ENCODE assay signal across 8 mouse cellular contexts in genomic region chr2:132030418-132031363, GRCm38 (mm10). TPM values are rescaled to one million over a fixed set of nuclear protein-coding genes. Genes with fewer than 3 reads are reported as not detected.
DNase-seq lines count a peak whose midpoint lies in the region; ATAC-seq and TF ChIP-seq lines count a peak whose summit lies in the region.

No protein-coding gene starts in this region.

- no peak for TF ChIP-seq POLR2A in bone marrow macrophage, adult 2 months (IDR thresholded peaks at IDR 0.05; ENCODE audit: borderline replicate concordance, low read depth, low read length)

- intact Hi-C loops in gastrocnemius, postnatal 14 days (cut with DNase I; ENCODE audit: low total_unique reads), result no loop called here

- ATAC-seq in kidney, embryonic 14.5 days (ENCODE audit: low FRiP score, low TSS enrichment), result no peak
- ATAC-seq in midbrain, embryonic 16.5 days, result no peak; the same call in 1 of the 2 replicates
- ATAC-seq in CD4-positive, CD25-positive, alpha-beta regulatory T cell, adult 4 months, result no peak

- H3K9ac ChIP-seq in kidney, embryonic 14.5 days (ENCODE audit: low read depth, low read length), result peak overlapping the region; percentile 51; the same call in 1 of the 2 replicates
- peak overlapping the region; percentile 79 for H3K9ac ChIP-seq in midbrain, embryonic 16.5 days (ENCODE audit: low read depth, low read length)

- no peak for TF ChIP-seq CTCF in bone marrow macrophage, adult 2 months (IDR thresholded peaks at IDR 0.05; ENCODE audit: low read depth, low read length)

- peaks cover 28% of the 10 kb centered on the region for H3K27me3 ChIP-seq in kidney, embryonic 14.5 days (ENCODE audit: control insufficient read depth, insufficient read depth, low read length)
- no peaks in the 10 kb centered on the region for H3K27me3 ChIP-seq in midbrain, embryonic 16.5 days (ENCODE audit: control insufficient read depth, insufficient read depth, low read depth, low read length)

- H3K4me2 ChIP-seq in kidney, embryonic 14.5 days (replicated peaks; ENCODE audit: low read depth, low read length), result peak overlapping the region; percentile 96
- peak overlapping the region; percentile 87 for H3K4me2 ChIP-seq in midbrain, embryonic 16.5 days (ENCODE audit: low read length)

- WGBS in kidney, embryonic 14.5 days, result 16% methylated on average over 23 of the region's 23 CpGs
- WGBS in midbrain, embryonic 16.5 days, result 4% methylated on average over 23 of the region's 23 CpGs

- H3K9me3 ChIP-seq in kidney, embryonic 14.5 days (ENCODE audit: control insufficient read depth, low read length), result no peaks in the 10 kb centered on the region
- no peaks in the 10 kb centered on the region for H3K9me3 ChIP-seq in midbrain, embryonic 16.5 days (replicated peaks; ENCODE audit: control insufficient read depth, low read length, poor library complexity, severe bottlenecking)

- H3K36me3 ChIP-seq in kidney, embryonic 14.5 days (ENCODE audit: control insufficient read depth, insufficient read depth, low read length), result no peaks in the 10 kb centered on the region
- no peaks in the 10 kb centered on the region for H3K36me3 ChIP-seq in midbrain, embryonic 16.5 days (ENCODE audit: control insufficient read depth, insufficient read depth, low read length)

- H3K4me3 ChIP-seq in kidney, embryonic 14.5 days (ENCODE audit: low read length), result peak overlapping the region; percentile 62
- peak overlapping the region; percentile 51 for H3K4me3 ChIP-seq in bone marrow macrophage, adult 2 months (ENCODE audit: insufficient read depth, low read length)
- H3K4me3 ChIP-seq in midbrain, embryonic 16.5 days (ENCODE audit: low read depth, low read length), result peak overlapping the region; percentile 53

- H3K4me1 ChIP-seq in kidney, embryonic 14.5 days (ENCODE audit: control insufficient read depth, insufficient read depth, low read length), result peaks cover 4% of the 10 kb centered on the region; the same call in 1 of the 2 replicates
- H3K4me1 ChIP-seq in bone marrow macrophage, adult 2 months (ENCODE audit: control insufficient read depth, insufficient read depth, low read length), result peaks cover 45% of the 10 kb centered on the region
- peaks cover 22% of the 10 kb centered on the region for H3K4me1 ChIP-seq in midbrain, embryonic 16.5 days (ENCODE audit: control insufficient read depth, insufficient read depth, low read length)

- DNase-seq in kidney, postnatal 25 days, result no peak
- DNase-seq in gastrocnemius, postnatal 14 days, result peak; percentile 66
- DNase-seq in layer of hippocampus, postnatal 14 days (ENCODE audit: low spot score in 2 of 2), result peak; percentile 36 to 56
- no peak for DNase-seq in ovary, adult 18-20 months (ENCODE audit: low spot score)

- peak overlapping the region; percentile 53; the same call in 1 of the 2 replicates for H3K27ac ChIP-seq in kidney, embryonic 14.5 days (ENCODE audit: low read depth, low read length)
- peak overlapping the region; percentile 27 for H3K27ac ChIP-seq in bone marrow macrophage, adult 2 months (ENCODE audit: insufficient read depth, low read depth, low read length)
- H3K27ac ChIP-seq in midbrain, embryonic 16.5 days (ENCODE audit: low read length), result peak overlapping the region; percentile 88

RNA-seq across cellular contexts. Expression of gene Rassf2, which starts 0.6 kb away (rescaled TPM):
- 5.3 and 9.9 TPM in 2 replicates for polyA plus RNA-seq in kidney, embryonic 14.5 days (2014; fragmentation: Nextera tagmentation; extraction: Ambion mirVana)
- polyA plus RNA-seq in bone marrow macrophage, adult 2 months (2012; ENCODE audit: insufficient read depth, insufficient read length, missing spikeins), result 136 and 155 TPM in 2 replicates
- total RNA-seq in gastrocnemius, postnatal 14 days (2021), result 10 to 100 TPM in 1 of 2 experiments, 1 to 10 TPM in 1; 8.5 to 13.1 TPM
- total RNA-seq in layer of hippocampus, postnatal 14 days (2021), result 10 to 100 TPM; 33.3 to 35.6 TPM
- 24.2 and 28.9 TPM in 2 replicates for polyA plus RNA-seq in midbrain, embryonic 16.5 days (2015; fragmentation: Nextera tagmentation; extraction: Ambion mirVana)
- 100 to 1,000 TPM in 1 of 2 experiments, 10 to 100 TPM in 1; 67.6 to 113 TPM for polyA plus RNA-seq in CD4-positive, CD25-positive, alpha-beta regulatory T cell, adult 4 months (2017; shearing (Covaris generic))

Comparison
In these comparisons a context has a peak if more than half of its experiments do, and no peak if none do; other contexts are left out.
1. H3K27ac ChIP-seq: peak in every context shown above with its lines; median percentile 88 in midbrain, embryonic 16.5 days; 53 in kidney, embryonic 14.5 days; 27 in bone marrow macrophage, adult 2 months.
2. DNase-seq: peak in gastrocnemius, postnatal 14 days (single experiment) and layer of hippocampus, postnatal 14 days (2 of 2); none in kidney, postnatal 25 days (0 of 2) and ovary, adult 18-20 months (single experiment).
3. Peak in every context shown above with its lines, with median percentiles within 50 percentile points of each other: H3K4me3 ChIP-seq.